Mouse (Mus musculus) thymus, postnatal 0 days (tissue): ENCODE results near the gene Adprm. TPM values are rescaled to one million over a fixed set of nuclear protein-coding genes. Genes with fewer than 3 reads are reported as not detected.

Experiments
- microRNA-seq: library from miRNA; unstranded; fragments of <30 nt; microRNA quantifications from one replicate; pipeline ENCODE4, GENCODE M21; 2016; ENCODE audit warnings: borderline number of aligned reads
- polyA plus RNA-seq: library from polyadenylated mRNA; unstranded; fragments of >200 nt; fragmentation: Nextera tagmentation; extraction: Ambion mirVana; gene quantifications from 2 replicates; pipeline ENCODE4 v1.2.1, GENCODE M21; 2015

The Adprm gene
- polyA plus RNA-seq, 1 experiment from 2014 or later = 42.4 TPM

Small RNA genes lying within 50 kb of the gene (microRNA-seq; reads per million reads assigned to microRNA genes)
- gene Mir6923 = not detected

Other genes with a start within 250 kb of the Adprm start
- gene Pirt, start 140.6 kb downstream of the Adprm start, polyA plus RNA-seq = not detected in 2 replicates
- 0.23 TPM in 1 of 2 replicates, not detected in the other for gene Tmem238l, start 96.0 kb downstream of the Adprm start, polyA plus RNA-seq
- 0.50 and 0.60 TPM in 2 replicates for gene Tmem220, start 27.4 kb downstream of the Adprm start, polyA plus RNA-seq
- 12.4 and 12.7 TPM in 2 replicates for gene Sco1, start 76 bp upstream of the Adprm start, polyA plus RNA-seq
- gene Myh3, start 25.7 kb upstream of the Adprm start, polyA plus RNA-seq = 0.22 and 0.35 TPM in 2 replicates
- gene Myh2, start 118.4 kb upstream of the Adprm start, polyA plus RNA-seq = 0.05 TPM in 1 of 2 replicates, not detected in the other
- 0.33 and 0.41 TPM in 2 replicates for gene Myh1, start 147.5 kb upstream of the Adprm start, polyA plus RNA-seq
- 0.31 and 0.40 TPM in 2 replicates for gene Myh4, start 185.4 kb upstream of the Adprm start, polyA plus RNA-seq
- 0.46 and 0.81 TPM in 2 replicates for gene Myh8, start 224.5 kb upstream of the Adprm start, polyA plus RNA-seq